Mouse (Mus musculus) hindbrain, embryonic 15.5 days (tissue): ENCODE results near the gene Zfyve28. TPM values are rescaled to one million over a fixed set of nuclear protein-coding genes. Genes with fewer than 3 reads are reported as not detected.

Experiments
- ATAC-seq: fragments of 200-750 bp; cut with Nextera tagmentation; 2 replicates; pipeline ENCODE4 v1.8.0; 2017; ENCODE audit warnings: low read depth, moderate number of reproducible peaks, moderate TSS enrichment; ENCODE audit not compliant: low FRiP score
- H3K27ac ChIP-seq: fragments of 300-500 bp; sonication (generic); replicated peaks from 2 replicates; pipeline ENCODE4 v1.5.1; 2015; ENCODE audit warnings: mild to moderate bottlenecking, inconsistent platforms
- H3K27me3 ChIP-seq: fragments of 300-500 bp; sonication (generic); 2 replicates; pipeline ENCODE4 v1.6.1; 2015; ENCODE audit warnings: control low read depth, inconsistent platforms
- H3K36me3 ChIP-seq: fragments of 300-500 bp; sonication (generic); 2 replicates; pipeline ENCODE4 v1.6.1; 2015; ENCODE audit warnings: control low read depth, inconsistent platforms
- H3K4me1 ChIP-seq: fragments of 300-500 bp; sonication (generic); replicated peaks from 2 replicates; pipeline ENCODE4 v1.6.1; 2015; ENCODE audit warnings: control low read depth, inconsistent platforms
- H3K4me2 ChIP-seq: fragments of 300-500 bp; sonication (generic); 2 replicates; pipeline ENCODE4 v1.6.1; 2015; ENCODE audit warnings: moderate library complexity, mild to moderate bottlenecking, inconsistent platforms
- H3K4me3 ChIP-seq: fragments of 300-500 bp; sonication (generic); 2 replicates; pipeline ENCODE4 v1.5.1; 2015; ENCODE audit warnings: mild to moderate bottlenecking, inconsistent platforms
- H3K9ac ChIP-seq: fragments of 300-500 bp; sonication (generic); 2 replicates; pipeline ENCODE4 v1.6.1; 2015; ENCODE audit warnings: inconsistent platforms
- H3K9me3 ChIP-seq: fragments of 300-500 bp; sonication (generic); 2 replicates; pipeline ENCODE4 v1.6.1; 2016; ENCODE audit warnings: control low read depth, inconsistent platforms
- WGBS: fragments of 180-500 bp; shearing (Covaris S2); methylation state at CpG from one replicate; pipeline ENCODE4 v1.1.7; 2015; 5-methylcytosine and 5-hydroxymethylcytosine counted together
- polyA plus RNA-seq: library from polyadenylated mRNA; unstranded; fragments of >200 nt; fragmentation: Nextera tagmentation; extraction: Ambion mirVana; gene quantifications from 2 replicates; pipeline ENCODE4 v1.2.1, GENCODE M21; 2015

Gene Zfyve28
- polyA plus RNA-seq, 1 experiment from 2014 or later, result 6.2 TPM

DNA sequence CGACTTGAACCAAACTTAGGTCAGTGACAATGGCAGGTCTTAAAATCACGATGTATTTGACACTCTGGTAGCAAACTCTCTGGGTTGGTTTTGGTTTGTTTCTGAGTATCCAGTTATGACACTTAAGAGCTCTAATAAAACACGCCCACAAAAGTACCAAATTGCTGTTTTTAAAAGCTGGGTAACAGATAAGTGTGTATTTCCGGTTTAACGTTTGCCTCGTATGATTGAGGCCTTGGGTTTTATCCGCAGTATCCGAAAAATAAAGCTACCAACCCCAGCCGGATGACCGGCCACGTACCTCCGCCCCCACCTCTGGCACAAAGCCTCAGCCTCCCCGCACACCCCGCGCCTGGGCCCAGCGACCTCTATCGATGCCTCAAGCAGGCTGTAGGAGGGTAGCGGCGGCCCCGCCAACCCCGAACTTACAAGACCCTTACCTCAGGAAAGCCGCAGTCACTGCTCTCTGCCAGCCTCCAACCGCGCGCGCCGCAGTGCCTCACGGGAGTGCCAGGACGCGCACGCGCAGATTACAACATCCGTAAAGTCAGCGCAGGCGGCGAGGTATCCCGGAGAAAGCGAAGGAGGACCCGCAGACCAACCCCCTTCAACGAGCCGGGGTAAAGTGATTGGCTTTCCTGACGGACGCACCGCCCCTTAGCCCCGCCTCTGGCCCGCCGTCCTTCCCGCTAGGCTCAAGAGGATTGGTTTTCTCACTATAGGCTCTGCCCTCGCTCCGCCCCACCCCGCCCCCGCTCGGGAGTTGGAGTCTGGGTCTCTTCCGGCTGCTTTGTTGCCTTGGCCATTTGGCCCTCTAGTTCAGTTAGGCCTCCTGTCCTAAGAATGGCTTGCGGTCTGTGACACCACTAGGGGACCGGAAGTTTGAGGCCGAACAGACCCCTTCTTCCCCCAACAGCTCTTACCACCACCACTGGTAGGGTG is 119.0 kb downstream of the Zfyve28 start, which contains the start of the genes Poln and Haus3:
Poln (minus strand) TSS at position 499 of the 942 bp plus-strand sequence.
Haus3 (minus strand) TSS at position 578 of the 942 bp plus-strand sequence.
- Histone ChIP-seq H3K9ac (peak within 1 kb of the TSS; percentile 63), H3K4me3 (peak within 1 kb of the TSS; percentile 59), H3K36me3 (peaks cover 11% of the 10 kb centered on the region; the same call in 1 of the 2 replicates), H3K27ac (peak within 1 kb of the TSS; percentile 86), H3K9me3 (no peaks in the 10 kb centered on the region), H3K4me2 (peak within 1 kb of the TSS; percentile 64), H3K4me1 (peaks cover 19% of the 10 kb centered on the region), H3K27me3 (no peaks in the 10 kb centered on the region)
- peak; percentile 100 for ATAC-seq
- under 1% methylated on average over 57 of the region's 57 CpGs for WGBS

- Histone ChIP-seq H3K36me3 (0 out of 2 replicates have a peak, but pooled peaks cover 3% of the 10 kb centered on the region), H3K9ac (0 out of 2 replicates have a peak overlapping the region, but pooled peaks have one; percentile 10), H3K27me3 (no peaks in the 10 kb centered on the region), H3K4me3 (no peak overlapping the region), H3K27ac (no peak overlapping the region), H3K4me1 (peaks cover 19% of the 10 kb centered on the region), H3K9me3 (no peaks in the 10 kb centered on the region), H3K4me2 (0 out of 2 replicates have a peak overlapping the region, but pooled peaks have one; percentile 9)
- ATAC-seq, result no peak
- WGBS, result 81% methylated on average over 4 of the region's 4 CpGs
These were observed 120.4 kb downstream of the Zfyve28 start for GRCm38 (mm10) chr5:34167857-34168256.

- no peaks in the 10 kb centered on the region for H3K9me3 ChIP-seq
- H3K4me2 ChIP-seq, result no peak overlapping the region
- no peak overlapping the region for H3K4me3 ChIP-seq
- H3K4me1 ChIP-seq, result peaks cover 19% of the 10 kb centered on the region
- 0 out of 2 replicates have a peak, but pooled peaks cover 3% of the 10 kb centered on the region for H3K36me3 ChIP-seq
- no peak overlapping the region for H3K9ac ChIP-seq
- no peak for ATAC-seq
- H3K27me3 ChIP-seq, result no peaks in the 10 kb centered on the region
- 86% methylated on average over 4 of the region's 4 CpGs for WGBS
- H3K27ac ChIP-seq, result no peak overlapping the region
These were observed 122.5 kb downstream of the Zfyve28 start for GRCm38 (mm10) chr5:34165793-34166192.

DNA sequence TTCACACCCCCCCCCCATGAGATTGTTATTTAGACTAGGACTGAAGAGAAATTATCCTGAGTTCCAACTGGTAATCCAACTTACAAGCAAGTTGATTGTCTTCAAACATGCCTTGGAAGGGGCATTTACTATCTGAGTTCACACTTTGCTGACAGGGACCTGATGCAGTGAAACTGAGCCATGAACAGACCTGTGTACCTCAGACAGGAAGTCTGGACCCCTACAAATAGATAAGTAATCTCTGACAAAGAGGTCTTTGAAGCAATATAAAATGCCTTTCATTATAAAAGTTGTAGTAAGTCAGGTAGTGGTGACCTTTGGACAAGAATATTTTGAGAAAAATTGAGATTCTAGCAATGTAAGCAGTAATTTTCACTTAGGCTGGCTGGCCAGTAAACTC is 139.8 kb downstream of the Zfyve28 start:
- Histone ChIP-seq H3K4me1 (no peaks in the 10 kb centered on the region), H3K9me3 (no peaks in the 10 kb centered on the region), H3K4me2 (no peak overlapping the region), H3K36me3 (no peaks in the 10 kb centered on the region), H3K27me3 (no peaks in the 10 kb centered on the region), H3K27ac (no peak overlapping the region), H3K9ac (no peak overlapping the region), H3K4me3 (no peak overlapping the region)
- no peak for ATAC-seq

DNA sequence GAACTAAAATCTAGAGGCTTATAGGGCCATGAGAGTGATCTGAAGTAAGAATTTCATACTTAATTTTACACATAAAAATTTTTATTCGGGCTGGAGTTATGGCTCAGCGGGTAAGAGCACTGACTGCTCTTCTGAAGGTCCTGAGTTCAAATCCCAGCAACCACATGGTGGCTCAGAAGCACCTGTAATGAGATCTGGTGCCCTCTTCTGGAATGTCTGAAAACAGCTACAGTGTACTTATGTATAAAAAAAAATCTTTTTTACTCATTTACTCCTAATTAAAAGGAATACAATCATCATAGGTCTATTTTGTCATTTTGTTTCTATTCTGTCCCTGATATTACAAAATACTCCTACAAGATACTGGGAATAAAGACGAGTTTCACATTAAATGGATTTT is 140.7 kb downstream of the Zfyve28 start:
- Histone ChIP-seq H3K4me2 (no peak overlapping the region), H3K9me3 (no peaks in the 10 kb centered on the region), H3K9ac (no peak overlapping the region), H3K27me3 (no peaks in the 10 kb centered on the region), H3K4me3 (no peak overlapping the region), H3K27ac (no peak overlapping the region), H3K36me3 (no peaks in the 10 kb centered on the region), H3K4me1 (no peaks in the 10 kb centered on the region)
- WGBS, result 90% methylated on average over 3 of the region's 3 CpGs
- ATAC-seq, result no peak

Other genes with a start within 250 kb of the Zfyve28 start
- gene Poln, start 119.0 kb downstream of the Zfyve28 start, polyA plus RNA-seq, result 0.45 and 0.77 TPM in 2 replicates
- gene Haus3, start 118.9 kb downstream of the Zfyve28 start, polyA plus RNA-seq, result 13.5 and 14.5 TPM in 2 replicates
- 33.5 and 34.2 TPM in 2 replicates for gene Mxd4, start 100.7 kb downstream of the Zfyve28 start, polyA plus RNA-seq
- 0.14 TPM in 1 of 2 replicates, not detected in the other for gene Cfap99, start 151 bp upstream of the Zfyve28 start, polyA plus RNA-seq
- gene Rnf4, start 47.8 kb upstream of the Zfyve28 start, polyA plus RNA-seq, result 125 and 129 TPM in 2 replicates
- gene Fam193a, start 81.5 kb upstream of the Zfyve28 start, polyA plus RNA-seq, result 14.0 and 15.5 TPM in 2 replicates
- 13.3 and 15.0 TPM in 2 replicates for gene Tnip2, start 225.5 kb upstream of the Zfyve28 start, polyA plus RNA-seq
- 20.6 and 21.4 TPM in 2 replicates for gene Sh3bp2, start 237.4 kb upstream of the Zfyve28 start, polyA plus RNA-seq